Mouse (Mus musculus) c-Kit-negative CD71-positive TER-119-positive erythroid progenitor cells, embryonic 14.5 days (primary cell): ENCODE measurements around the gene Igf1r.
A peak's percentile ranks its signal among the peaks of the same experiment; 100 is the strongest.

Experiments
- DNase-seq: peaks from one replicate; pipeline ENCODE4 v3.0.0-alpha.2; 2013; ENCODE audit warnings: low read depth, low spot score

The Igf1r gene

GRCm38 (mm10) chr7:67952777-67953700 lies at the start of gene Igf1r:
Gene Igf1r, plus strand, starts transcription at chr7:67952827.
- no peak for DNase-seq

DNA sequence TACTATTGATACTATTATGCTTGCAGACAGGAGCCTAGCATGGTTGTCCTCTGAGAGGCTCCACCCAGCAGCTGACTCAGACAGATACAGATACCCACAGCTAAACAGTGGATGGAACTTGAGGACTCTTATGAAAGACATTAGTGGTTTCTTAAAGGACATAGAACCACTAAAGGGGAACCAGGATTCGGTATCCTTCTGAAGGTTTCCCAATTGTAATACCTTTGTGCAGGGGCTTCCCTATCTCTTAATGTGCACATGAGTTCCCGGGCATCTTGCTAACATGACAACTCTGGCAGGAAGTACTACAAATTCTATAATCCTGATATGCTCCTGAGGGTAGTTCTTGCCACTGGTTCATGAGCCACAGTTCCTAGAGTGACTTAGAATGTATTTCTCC lies 46.3 kb upstream of the Igf1r start:
- no peak for DNase-seq

- DNase-seq, result no peak
Measured at GRCm38 (mm10) chr7:67907786-67908400, 44.7 kb upstream of the Igf1r start.

DNA sequence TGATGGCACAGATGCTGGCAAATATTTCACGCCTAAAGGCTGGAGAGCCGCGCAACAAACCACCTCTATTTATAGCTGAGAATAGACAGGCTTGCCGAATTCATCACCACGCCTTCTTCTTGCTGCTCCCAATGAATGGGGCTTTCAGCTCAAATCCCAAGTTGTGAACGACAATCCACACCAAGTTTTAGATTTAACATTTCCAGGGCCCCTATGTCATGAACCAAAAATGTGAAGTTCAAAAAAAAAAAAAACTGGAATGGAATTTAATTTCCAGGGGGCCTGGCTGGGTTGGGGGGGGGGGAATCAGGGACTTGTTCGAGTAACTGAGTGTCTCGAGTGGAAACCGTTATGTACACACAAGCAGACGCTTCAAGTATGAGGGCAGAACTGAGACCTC lies 42.1 kb upstream of the Igf1r start:
- DNase-seq, result no peak

GRCm38 (mm10) chr7:67910947-67911346 lies 41.7 kb upstream of the Igf1r start:
- DNase-seq, result no peak

DNA sequence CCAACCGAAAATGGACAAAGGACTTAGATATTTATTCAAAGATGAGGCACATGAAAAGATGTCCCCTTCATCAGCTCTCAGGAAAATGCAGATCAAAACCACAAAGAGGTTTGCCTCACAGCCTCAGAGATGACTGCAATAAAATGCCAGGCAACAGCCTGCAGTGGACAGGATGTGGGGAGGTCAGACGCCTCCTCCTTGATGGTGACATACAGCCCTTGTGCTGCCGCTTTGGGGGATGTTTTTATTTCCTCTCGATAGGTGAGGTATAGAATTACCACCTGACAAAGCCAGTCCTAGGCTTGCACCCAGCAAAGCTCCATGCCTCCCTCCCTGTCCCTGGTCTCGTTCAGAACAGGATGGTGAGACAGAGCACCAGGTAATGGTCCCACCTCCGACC lies 40.8 kb upstream of the Igf1r start:
- DNase-seq, result no peak

DNA sequence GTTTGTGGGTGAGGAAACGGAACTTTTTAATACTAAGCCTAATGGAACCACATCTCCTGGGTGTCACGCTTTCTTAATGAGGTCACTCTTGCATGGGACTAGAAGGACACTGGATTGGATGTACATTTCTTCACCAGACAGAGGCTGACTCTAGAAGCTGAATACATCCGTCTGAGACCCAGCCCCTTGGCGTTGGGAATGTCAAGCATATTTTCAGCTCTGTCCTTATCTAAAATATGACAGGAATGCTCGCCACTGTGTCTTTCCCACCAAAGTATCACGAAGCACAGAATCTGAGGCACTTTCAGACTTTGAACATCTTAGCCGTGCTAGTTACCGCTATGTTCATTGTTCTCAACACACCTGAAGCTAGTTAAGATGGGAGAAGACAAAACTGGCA lies 35.7 kb upstream of the Igf1r start:
- no peak for DNase-seq

DNA sequence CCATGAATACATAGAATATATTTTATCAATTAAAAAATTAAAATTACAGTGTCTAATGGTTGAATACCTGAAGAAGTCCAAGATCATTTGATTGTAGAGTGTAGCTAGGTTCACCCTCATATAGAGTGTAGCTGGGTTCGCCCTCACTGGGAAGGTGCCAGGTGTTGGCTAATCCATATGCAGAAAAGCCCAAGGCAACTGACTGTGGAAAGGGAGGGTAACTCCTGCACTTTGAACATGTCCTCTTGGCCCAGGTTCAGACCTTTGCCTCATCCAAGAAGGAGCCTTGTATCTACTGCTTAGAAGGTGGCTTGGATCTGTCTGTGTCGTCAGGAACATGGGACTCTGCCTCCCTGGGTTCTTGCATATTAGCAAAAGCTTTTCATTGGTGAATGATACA lies 34.9 kb upstream of the Igf1r start:
- DNase-seq, result no peak

- no peak for DNase-seq
Measured at GRCm38 (mm10) chr7:67919467-67919866, 33.2 kb upstream of the Igf1r start.

GRCm38 (mm10) chr7:67924215-67924614 lies 28.4 kb upstream of the Igf1r start:
- DNase-seq, result no peak

DNA sequence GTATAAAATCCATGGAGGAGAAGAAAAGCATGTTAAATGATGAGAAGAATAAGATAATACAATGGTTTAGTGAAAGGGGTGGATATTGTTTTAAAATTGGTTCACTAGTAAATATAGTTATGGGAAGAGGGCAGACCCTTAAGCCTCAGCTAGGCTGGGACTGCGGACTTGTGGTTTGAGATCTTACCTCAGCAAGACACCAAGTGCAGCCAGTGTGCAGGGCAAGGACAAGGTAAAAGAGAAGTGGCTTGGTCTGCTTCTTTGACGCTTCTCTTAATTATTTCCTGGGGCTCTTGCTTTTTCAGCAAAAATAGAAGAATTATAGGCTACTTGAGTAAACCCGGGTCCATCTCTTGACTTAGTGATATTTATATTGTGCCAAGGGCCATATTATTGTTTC lies 22.5 kb upstream of the Igf1r start:
- DNase-seq, result no peak

GRCm38 (mm10) chr7:67936801-67937200 lies 15.8 kb upstream of the Igf1r start:
- DNase-seq, result no peak

GRCm38 (mm10) chr7:67943805-67944204 lies 8.8 kb upstream of the Igf1r start:
- no peak for DNase-seq

DNA sequence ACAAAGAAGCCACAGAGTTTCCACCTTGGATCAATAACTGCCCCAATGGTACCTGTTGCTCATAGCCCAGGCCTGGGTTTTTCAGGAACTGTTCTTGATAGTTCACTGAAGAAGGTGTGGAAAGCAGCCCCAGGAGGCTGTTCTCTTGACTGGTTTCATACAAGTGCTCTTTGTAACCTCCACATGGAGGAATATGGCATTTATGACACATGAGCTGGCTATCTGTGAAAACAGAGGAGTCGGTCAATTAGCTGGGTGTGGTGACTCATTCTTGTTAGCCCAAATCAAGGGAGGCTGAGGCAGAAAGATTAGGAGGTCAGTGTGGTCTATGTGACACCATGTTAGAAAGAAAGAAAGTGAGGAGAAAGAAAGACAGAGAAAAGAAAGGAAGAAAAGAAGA lies 5.7 kb upstream of the Igf1r start:
- no peak for DNase-seq

DNA sequence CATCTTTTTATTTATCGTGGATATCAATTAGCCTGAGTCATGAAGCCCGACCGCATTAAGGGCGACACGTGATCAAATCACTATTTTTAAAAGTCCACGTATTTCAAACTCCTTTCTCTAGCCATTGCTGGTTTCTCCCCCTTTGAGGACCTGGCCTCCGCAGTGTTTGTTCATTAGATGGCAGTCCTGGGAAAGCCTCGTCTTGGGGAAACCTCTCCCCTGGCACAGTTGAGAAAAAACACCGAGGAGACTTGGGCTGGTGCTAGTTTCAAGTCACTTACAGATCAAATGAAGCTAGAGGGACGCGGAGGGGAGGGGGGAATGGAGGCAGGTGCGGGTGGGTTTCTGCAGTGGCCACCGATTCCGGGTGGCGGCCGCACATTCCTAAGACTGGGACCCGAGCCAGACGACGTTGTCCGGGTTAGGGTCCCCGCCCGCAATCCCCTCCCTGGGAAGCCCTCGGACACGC lies 2.2 kb upstream of the Igf1r start:
- DNase-seq, result no peak

- peak; percentile 52 for DNase-seq
Measured at GRCm38 (mm10) chr7:67950815-67951531, 1.7 kb upstream of the Igf1r start.

- peak; percentile 75 for DNase-seq
Measured at GRCm38 (mm10) chr7:67951532-67952035, 1.0 kb upstream of the Igf1r start.

GRCm38 (mm10) chr7:67952036-67952681 lies 468 bp upstream of the Igf1r start:
- DNase-seq, result no peak

DNA sequence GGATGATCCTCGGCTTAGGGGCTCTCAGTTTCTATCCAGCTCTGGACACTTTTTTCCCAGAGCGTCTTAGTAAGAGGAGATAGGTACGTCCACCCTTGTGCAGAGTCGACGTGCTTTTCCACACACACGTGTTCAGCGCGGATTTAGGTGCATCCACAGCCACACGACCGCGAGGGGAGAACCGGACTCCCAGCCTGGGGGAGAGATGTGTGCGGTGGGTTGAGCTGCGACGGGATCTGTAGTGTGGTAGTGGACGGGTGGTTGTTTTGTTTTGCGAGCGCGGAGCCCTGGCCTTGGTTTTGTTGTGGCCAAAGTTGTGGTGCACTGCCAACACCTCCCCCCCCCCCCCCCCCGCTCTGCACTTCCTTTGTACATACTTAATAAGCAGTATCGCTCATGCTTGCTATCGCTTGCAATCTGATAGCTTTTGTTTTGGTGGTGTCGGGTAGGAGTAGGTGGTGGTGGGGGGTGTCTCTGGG lies 1.2 kb downstream of the Igf1r start:
- no peak for DNase-seq

DNA sequence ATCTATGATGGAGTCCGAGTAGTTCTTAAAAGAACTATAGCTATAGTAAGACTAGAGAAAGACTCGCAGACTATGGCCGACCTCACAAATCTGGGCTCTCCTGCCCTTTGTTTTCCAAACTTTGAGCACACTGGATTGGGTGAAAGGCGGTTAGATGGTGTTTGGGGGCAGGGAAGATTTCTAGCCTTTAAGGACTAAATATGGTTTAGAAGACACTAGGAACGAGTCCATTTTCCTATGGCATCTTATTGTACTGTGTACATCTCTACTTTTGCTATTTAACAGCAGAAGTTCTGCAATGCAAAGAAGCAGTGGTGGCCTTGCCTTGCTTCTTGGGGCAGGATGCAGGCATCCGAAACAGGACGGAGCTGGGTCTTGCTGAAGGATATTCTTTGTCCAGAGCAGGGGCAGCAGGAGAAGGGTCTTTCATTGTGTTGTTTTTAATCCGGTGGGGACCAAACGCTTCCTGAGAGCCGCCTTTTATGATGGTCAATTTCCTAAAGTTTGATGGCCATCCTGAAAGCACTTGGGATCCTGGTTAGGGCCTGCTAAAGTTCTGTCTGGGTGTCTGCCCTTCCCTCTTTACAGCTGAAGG lies 2.1 kb downstream of the Igf1r start:
- no peak for DNase-seq

DNA sequence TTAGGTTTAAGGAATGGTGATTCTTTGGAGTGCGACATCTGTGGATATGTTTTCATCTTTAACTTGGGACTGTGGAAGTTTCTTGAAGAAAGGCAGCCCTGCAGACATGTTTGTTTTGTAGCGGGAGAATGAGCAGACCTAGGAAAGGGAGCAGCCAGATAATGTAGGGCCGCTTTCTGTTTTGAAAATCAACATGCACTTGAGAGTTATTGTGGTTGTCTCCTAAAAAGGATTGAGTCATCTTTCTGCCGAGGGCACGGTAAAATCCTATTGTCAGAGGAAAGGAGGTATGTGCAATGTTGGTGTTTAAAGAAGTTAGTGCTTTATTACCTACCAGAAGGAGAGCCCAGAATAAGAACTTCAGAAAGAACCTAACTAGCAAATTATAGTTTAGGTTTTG lies 2.6 kb downstream of the Igf1r start:
- no peak for DNase-seq
